Mouse (Mus musculus): ENCODE results near the gene Serpinb1a.
"Not testable (repeated sequence)": the region's sequence is repeated elsewhere in the genome, so short reads cannot be mapped to it uniquely, and the experiment has no call there.

The Serpinb1a gene

DNA sequence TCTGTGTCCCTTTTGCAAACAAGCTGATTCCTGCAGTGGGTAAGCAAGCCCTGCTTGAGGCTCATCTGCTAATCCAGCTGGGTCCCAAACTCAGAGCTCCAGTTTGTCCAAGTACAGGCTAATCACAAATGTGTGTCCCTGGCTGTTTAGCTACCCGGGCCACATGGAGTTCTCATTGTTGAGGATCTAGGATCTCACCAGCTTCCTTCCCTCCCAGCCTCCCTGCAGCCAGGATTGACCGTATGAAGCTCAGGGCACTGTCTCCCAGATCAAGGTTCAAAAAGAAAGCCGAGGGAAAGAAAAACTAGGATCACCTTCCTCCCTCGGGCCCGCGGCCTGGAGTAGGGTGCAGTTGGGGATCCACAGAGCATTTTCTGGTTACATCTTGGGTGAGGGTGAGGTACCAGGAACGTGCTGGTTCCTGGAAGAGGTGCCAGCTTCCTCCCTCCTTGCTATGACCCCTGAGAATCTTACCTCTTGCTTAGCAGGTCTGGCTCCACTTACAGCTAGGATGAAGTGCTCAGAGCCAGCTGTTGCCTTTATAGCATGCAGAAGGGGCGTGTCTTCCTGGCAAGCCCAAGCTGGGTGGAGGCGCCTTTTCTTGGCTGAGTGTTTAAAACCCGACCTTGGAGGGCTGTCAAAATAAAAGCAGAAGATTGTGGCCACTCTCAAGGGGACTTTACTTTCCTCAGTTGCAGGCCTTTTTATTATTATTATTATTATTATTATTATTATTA, at the start of gene Serpinb1a:
Gene Serpinb1a (minus strand): TSS at position 518 of the 737 bp plus-strand sequence.
- in situ Hi-C loops (cut with MboI; ENCODE audit: low sequenced_read_pairs), result loop anchor here (25.0 kb wide), 1 partner anchor 1036 kb away; no protein-coding TSS in a partner anchor

DNA sequence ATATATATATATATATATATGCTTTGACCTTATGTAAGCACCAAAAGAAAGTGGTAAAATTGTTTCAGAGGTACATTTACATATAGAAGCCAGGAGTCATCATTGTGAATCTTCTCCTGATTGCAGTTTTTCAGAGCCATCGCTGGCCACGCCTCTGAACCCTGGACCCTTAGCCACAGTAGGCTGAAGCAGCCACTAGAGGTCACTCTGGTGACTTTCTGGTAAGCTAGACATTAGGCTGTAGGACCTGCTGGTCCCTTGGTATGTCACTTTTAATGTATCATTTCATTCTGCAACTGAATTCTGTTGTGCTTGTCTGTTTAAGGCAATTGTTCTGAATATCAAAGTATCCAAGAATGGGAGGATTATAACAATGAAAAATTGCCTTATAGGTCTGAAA, 49.7 kb upstream of the Serpinb1a start:
- in situ Hi-C loops (cut with MboI; ENCODE audit: low sequenced_read_pairs), result loop anchor here (10.0 kb wide), 1 partner anchor 174 kb away; the partner anchor contains the start of gene Serpinb1b

- in situ Hi-C loops (cut with MboI; ENCODE audit: low sequenced_read_pairs), result not testable (repeated sequence)
Observed at GRCm38 (mm10) chr13:32899114-32899513, 48.1 kb upstream of the Serpinb1a start.

GRCm38 (mm10) chr13:32898111-32898510, 47.1 kb upstream of the Serpinb1a start, which contains the start of gene Serpinb1c:
Gene Serpinb1c, minus strand, starts transcription at chr13:32898211.
- in situ Hi-C loops (cut with MboI; ENCODE audit: low sequenced_read_pairs), result no loop called here

GRCm38 (mm10) chr13:32896931-32897330, 45.9 kb upstream of the Serpinb1a start:
- in situ Hi-C loops (cut with MboI; ENCODE audit: low sequenced_read_pairs), result no loop called here

DNA sequence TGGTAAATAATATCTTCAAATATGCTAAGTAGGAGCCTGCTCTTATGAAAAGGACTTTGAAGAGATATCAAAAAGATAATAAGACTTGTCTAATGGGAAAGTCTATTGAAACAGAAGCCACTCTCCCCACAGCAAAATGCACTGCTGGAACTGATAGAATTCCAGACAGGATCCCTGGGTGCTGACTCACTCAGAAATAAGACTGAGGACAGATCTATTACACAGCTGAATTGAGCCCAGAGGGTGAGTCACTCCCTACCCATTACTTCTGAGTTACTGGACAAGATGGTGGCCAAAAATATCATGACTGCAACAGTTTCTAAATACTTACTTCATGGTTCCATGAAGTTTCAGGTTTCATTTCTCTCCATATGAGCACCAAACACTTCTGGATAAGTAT, 33.8 kb upstream of the Serpinb1a start:
- in situ Hi-C loops (cut with MboI; ENCODE audit: low sequenced_read_pairs), result no loop called here

DNA sequence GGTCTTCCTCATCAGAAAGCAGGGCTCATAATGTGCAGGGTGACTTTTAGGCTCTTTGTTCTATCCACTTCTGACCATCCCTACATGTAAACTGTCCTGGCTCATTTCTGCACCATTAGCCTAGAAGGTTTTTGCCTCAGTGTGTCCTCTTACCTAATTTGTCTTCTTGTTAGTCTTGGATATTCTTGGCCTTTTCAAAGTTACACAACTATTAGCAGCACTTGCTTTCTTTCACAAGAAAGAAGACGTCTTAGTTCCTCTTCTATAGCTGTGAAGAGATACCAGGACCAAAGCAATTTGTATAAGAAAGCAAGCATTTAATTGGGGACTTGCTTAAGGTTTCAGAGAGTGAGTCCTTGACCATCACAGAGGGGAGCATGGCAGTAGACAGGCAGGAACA, 22.9 kb upstream of the Serpinb1a start:
- in situ Hi-C loops (cut with MboI; ENCODE audit: low sequenced_read_pairs), result loop anchor here (25.0 kb wide), 1 partner anchor 1013 kb away; no protein-coding TSS in a partner anchor

GRCm38 (mm10) chr13:32868843-32869242, 17.9 kb upstream of the Serpinb1a start:
- in situ Hi-C loops (cut with MboI; ENCODE audit: low sequenced_read_pairs), result loop anchor here (25.0 kb wide), 1 partner anchor 1018 kb away; no protein-coding TSS in a partner anchor

- in situ Hi-C loops (cut with MboI; ENCODE audit: low sequenced_read_pairs), result loop anchor here (25.0 kb wide), 1 partner anchor 1019 kb away; no protein-coding TSS in a partner anchor
Observed at GRCm38 (mm10) chr13:32868233-32868632, 17.2 kb upstream of the Serpinb1a start.

DNA sequence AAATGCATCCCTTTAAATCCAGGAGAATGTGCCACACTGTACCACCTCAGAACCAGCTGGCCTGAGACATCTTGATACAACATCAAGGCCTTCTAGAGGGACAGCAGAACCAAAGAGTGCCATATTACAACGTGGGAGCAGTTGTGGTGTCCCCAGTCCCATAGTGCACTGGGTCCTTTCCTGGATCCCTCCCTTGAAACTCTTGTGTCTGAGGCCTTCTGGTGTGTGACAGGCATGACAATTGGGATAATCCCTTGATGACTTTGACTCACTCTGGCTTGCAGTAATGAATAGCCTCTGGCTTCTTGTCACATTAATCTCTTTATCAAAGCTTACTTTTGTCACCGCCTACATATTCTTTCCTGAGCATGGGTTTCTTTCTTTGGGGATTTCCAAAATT, 16.0 kb upstream of the Serpinb1a start:
- in situ Hi-C loops (cut with MboI; ENCODE audit: low sequenced_read_pairs), result loop anchor here (25.0 kb wide), 1 partner anchor 1020 kb away; no protein-coding TSS in a partner anchor

- in situ Hi-C loops (cut with MboI; ENCODE audit: low sequenced_read_pairs), result loop anchor here (25.0 kb wide), 1 partner anchor 1021 kb away; no protein-coding TSS in a partner anchor
Observed at GRCm38 (mm10) chr13:32866484-32866883, 15.5 kb upstream of the Serpinb1a start.

DNA sequence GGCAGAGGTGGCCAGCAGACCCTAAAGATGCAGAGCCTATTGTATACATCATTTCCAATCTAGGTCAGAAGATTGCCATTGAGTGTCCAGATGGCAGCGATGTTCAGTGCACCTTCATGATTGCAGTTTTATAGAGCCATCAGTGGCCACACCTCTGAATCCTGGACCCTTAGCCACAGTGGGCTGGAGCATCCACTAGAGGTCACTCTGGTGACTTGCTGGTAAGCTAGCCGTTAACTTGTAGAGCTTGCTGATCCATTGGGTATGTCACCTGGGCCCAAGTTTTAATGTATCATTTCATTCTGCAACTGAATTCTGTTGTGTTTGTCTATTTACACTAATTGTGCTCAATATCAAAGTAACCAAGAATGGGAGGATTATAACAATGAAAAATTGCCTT, 14.6 kb upstream of the Serpinb1a start:
- in situ Hi-C loops (cut with MboI; ENCODE audit: low sequenced_read_pairs), result loop anchor here (25.0 kb wide), 1 partner anchor 1022 kb away; no protein-coding TSS in a partner anchor

- in situ Hi-C loops (cut with MboI; ENCODE audit: low sequenced_read_pairs), result loop anchor here (25.0 kb wide), 1 partner anchor 1023 kb away; no protein-coding TSS in a partner anchor
Observed at GRCm38 (mm10) chr13:32864529-32864928, 13.5 kb upstream of the Serpinb1a start.

DNA sequence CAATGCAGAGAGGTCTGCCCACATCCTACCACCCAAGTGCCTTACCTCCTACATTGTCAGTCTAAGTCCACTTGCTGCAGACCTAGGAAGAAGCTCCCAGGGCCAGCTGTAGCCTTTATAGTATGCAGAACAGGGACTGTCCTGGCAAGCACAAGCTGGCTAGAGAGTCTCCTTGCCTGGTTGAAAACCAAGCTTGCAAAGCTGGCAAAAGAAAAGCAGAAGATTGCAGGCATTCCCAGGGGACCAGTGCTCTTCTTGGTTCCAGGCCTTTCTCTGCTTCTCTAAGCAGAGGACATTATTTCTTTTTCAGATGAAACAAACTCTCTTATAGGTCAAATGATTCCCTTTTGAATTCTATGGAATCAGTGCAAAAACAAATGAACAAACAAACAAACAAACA, 12.5 kb upstream of the Serpinb1a start:
- in situ Hi-C loops (cut with MboI; ENCODE audit: low sequenced_read_pairs), result loop anchor here (25.0 kb wide), 1 partner anchor 1024 kb away; no protein-coding TSS in a partner anchor

GRCm38 (mm10) chr13:32860821-32861220, 9.8 kb upstream of the Serpinb1a start:
- in situ Hi-C loops (cut with MboI; ENCODE audit: low sequenced_read_pairs), result loop anchor here (25.0 kb wide), 1 partner anchor 1026 kb away; no protein-coding TSS in a partner anchor

GRCm38 (mm10) chr13:32853073-32853472, 2.1 kb upstream of the Serpinb1a start:
- in situ Hi-C loops (cut with MboI; ENCODE audit: low sequenced_read_pairs), result loop anchor here (25.0 kb wide), 1 partner anchor 1034 kb away; no protein-coding TSS in a partner anchor

DNA sequence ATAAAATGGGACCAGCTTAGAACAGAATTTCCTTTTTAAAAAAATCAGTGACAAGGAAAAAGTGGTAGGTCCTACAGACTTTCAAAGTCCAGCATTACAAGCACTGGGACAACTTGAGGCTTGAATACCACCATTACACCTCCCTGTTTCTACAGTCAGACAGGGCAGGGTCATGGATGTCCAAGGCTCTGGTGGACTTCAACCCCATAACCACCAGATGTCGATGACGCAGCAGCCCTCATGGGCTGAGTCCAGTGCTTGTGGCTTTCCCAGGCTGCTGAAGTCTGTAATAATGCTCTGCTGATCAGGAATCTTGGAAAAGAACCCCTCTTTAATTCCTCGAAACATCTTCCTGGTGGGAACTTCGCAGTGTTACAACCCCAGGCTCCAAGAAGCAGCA, 1.6 kb upstream of the Serpinb1a start:
- in situ Hi-C loops (cut with MboI; ENCODE audit: low sequenced_read_pairs), result loop anchor here (25.0 kb wide), 1 partner anchor 1035 kb away; no protein-coding TSS in a partner anchor

- in situ Hi-C loops (cut with MboI; ENCODE audit: low sequenced_read_pairs), result loop anchor here (25.0 kb wide), 1 partner anchor 1035 kb away; no protein-coding TSS in a partner anchor
Observed at GRCm38 (mm10) chr13:32851967-32852366, 982 bp upstream of the Serpinb1a start.

DNA sequence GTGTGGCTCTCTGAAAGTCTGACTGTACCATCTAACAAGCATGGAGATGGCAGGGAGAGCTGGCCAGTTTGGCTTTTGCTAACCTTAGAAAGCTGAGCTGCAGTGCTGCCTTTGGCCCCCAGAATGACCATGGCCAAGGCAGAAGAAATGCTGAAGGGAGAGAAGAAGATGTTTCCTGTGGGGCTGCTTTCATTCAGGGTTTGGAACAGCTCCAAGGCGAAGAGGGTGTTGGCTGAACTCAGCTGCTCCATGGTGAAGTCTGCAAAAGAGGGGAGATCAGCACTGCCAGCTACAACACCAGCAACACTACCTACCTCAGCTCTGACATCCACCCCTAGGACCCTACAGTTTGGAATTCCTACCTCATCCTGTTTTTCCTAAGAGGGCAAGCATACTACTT, 829 bp downstream of the Serpinb1a start:
- in situ Hi-C loops (cut with MboI; ENCODE audit: low sequenced_read_pairs), result loop anchor here (25.0 kb wide), 1 partner anchor 1037 kb away; no protein-coding TSS in a partner anchor

DNA sequence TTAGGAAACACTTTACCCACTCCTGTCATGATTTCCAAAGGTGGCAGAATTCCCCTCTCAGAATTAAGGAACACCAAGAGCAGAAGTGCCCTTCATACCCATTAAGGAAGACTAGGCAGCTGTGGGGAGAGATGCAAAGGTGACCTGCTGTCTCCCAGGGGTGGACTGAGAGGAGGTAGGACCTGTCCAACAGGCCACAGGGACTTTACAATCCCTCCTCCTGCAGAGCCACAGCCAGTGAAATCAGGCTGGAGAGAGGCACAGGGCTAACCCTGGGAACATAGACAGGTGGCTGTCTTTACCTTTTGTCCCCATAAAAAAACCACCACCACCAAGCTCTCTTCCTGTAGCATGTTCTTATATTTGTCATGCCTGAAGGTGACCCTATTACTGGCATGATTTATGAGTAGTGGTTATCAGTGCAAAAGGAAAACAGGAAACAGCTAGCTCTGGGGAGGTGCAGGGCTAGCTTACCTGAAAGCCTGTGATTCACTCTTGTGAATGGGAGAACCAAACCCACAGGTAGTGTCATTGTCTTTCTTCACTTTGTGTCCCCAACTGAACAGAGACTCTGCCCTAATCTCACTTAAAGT, 1.4 kb downstream of the Serpinb1a start:
- in situ Hi-C loops (cut with MboI; ENCODE audit: low sequenced_read_pairs), result loop anchor here (25.0 kb wide), 1 partner anchor 1038 kb away; no protein-coding TSS in a partner anchor

DNA sequence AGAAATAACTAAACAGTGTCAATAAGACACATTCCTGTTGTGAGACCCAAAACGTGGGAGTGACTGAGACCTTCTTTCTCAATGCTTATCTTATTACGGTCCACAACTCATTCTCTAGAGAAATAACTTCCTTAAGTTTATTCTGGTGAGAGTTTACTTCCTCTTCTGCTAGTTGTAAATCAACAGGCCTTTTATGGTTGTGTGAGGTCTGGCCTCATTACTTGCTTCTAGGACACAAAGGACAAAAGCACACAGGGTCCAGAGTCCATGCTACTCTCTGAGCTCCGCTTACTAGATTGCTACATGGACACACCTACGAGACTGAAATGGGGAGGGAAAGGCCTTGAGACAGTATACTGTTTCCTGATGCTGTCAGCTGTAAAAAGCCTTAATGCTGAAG, 1.9 kb downstream of the Serpinb1a start:
- in situ Hi-C loops (cut with MboI; ENCODE audit: low sequenced_read_pairs), result no loop called here

Measured in CH12F3 (cell line).